Mouse (Mus musculus) right cerebral cortex, postnatal 36 days (tissue): Measurements from ENCODE around the gene Proser3.

Experiments used
- DNase-seq, 2 experiments: peaks; one replicate each; pipeline ENCODE4 v3.0.0; 2022; ENCODE audit warnings: low spot score in 2 of 2, mixed read lengths in 1 of 2

Gene Proser3

DNA sequence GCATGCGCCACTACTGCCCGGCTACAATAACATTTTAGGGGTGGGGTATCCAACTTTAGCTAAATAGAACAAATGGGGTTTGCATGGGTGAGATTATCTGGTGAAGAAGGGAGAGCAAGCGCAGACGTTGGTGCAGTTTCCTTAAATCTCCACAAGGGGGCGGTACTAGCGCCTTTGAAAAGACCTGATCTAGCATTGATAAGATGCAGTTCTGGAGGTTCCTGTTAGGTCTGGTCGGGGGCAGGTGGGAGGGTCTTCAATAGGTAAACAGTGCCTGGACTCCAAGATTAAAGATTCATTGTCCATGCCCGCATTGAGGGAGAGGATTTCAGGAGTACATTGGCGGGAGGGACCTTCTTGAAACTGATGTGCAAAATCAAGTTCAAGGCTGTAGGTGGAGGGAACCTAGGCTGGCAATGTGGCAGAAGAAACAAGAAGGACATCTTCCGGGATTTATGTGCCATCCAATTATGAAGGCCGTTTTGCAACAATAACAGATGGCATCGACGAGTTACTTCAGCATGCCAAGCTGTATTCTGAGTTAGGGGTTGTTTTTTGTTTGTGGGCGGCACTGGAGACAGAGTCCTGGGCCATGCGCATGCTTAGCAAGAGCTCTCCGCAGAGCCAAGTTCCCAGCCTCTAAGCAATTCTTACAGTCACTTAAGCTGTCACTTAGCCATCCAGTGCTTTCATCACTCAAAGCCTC, 61.7 kb downstream of the Proser3 start:
- DNase-seq, result peak in 1 of 2 experiments; percentile 29
